Mouse (Mus musculus) erythroblast, embryonic 14.5 days (primary cell): ENCODE data around the gene Ephb1.

Experiments
- GATA1 ChIP-seq: IDR thresholded peaks from 2 replicates; pipeline ENCODE4 v1.6.1; 2012; ENCODE audit warnings: low read length, inconsistent platforms, mixed read lengths
- TAL1 ChIP-seq: IDR thresholded peaks from 3 replicates; pipeline ENCODE4 v1.6.1; 2012; ENCODE audit warnings: low read length, inconsistent platforms, mixed read lengths

DNA sequence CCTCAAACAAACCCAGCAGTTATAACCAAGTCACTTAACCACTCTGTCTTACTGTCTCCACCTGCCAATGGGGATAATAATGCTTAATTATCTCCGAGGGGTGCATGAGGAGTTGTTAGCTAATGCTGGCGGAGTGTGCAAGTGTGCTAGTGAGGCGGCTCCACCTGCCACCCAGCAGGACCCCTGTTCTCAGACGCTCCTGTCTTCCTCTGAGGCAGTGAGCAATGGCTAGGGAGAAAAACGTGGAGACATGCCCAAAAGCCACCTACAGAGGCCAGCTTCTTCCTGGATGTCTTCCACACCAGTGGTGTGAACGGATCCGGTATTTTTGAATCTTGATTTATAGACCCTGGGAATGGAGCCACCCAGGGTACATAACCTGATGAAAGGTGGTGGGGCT is 409.2 kb downstream of the Ephb1 start:
- TF ChIP-seq GATA1 (no peak), TAL1 (no peak)
